Mouse (Mus musculus) MEL-GATA-1-ER (cell line): Measurements from ENCODE around the gene Actr8.
A peak's percentile ranks its signal among the peaks of the same experiment; 100 is the strongest.

ENCODE experiments used
- DNase-seq: peaks from one replicate; pipeline ENCODE4 v3.0.0-alpha.2; 2012; ENCODE audit warnings: low read depth; ENCODE audit errors: extremely low read depth

Actr8 gene

GRCm38 (mm10) chr14:29978254-29979204 lies at the start of gene Actr8:
Gene Actr8 (plus strand): TSS chr14:29978337.
- DNase-seq: peak; percentile 82

GRCm38 (mm10) chr14:29928966-29929365 lies 49.2 kb upstream of the Actr8 start:
- DNase-seq: no peak

GRCm38 (mm10) chr14:29935516-29935915 lies 42.6 kb upstream of the Actr8 start:
- DNase-seq: no peak

GRCm38 (mm10) chr14:29937466-29937865 lies 40.7 kb upstream of the Actr8 start:
- no peak for DNase-seq

DNA sequence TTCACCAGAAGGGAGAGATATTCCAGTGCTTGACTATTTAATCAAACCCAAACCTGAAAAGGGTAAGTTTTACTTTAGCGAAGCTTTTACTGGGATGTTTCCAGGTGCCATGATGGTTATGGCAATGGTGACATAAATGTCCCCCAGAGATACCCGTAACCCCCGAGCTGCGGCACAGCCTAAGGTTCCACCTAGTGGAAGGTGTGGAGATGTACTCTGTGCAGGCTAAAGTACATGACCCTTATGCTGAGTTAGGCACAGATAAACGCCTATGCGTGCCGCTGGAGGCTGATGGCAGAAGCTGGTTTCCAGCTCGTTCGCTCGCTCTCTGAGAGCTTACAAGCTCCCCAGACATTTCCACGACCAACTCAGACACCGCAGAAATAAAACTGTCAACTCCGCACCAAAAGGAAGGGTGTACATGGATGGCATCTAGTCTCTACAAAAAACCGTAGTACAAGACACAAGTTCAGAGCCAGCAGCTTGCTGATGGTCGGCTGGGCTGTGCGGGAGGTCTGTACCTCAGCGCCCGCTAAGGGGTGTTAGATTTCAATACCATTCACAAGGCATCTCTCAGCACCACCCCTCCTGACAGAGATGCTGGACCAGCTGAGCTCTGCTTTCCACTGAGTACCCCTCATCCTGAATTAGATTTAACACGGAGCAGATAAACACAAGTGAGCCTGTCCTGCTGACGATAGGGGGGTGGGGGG lies 38.4 kb upstream of the Actr8 start:
- DNase-seq: no peak

- DNase-seq: peak; percentile 18
These were observed 37.8 kb upstream of the Actr8 start for GRCm38 (mm10) chr14:29940313-29940812.

GRCm38 (mm10) chr14:29940877-29941276 lies 37.3 kb upstream of the Actr8 start:
- DNase-seq: peak; percentile 41

- DNase-seq: no peak
These were observed 31.3 kb upstream of the Actr8 start for GRCm38 (mm10) chr14:29946761-29947309.

DNA sequence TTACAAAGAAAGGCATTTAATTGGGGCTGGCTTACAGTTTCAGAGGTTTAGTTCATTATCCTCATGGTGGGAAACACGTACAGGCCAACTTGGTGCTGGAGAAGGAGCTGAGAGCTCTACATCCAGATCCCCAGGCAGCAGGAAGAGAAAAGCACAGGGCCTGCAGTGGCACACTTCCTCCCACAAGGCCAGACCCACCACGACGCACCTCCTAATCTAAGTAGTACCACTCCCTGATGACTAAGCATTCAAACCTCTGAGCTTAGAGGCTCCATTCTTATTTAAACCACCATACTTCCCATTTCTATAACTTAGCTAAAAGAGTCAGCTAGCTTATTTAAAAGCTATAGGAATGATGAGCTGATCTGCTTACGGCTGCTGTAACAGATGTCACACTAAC lies 27.3 kb upstream of the Actr8 start:
- DNase-seq: peak; percentile 88

DNA sequence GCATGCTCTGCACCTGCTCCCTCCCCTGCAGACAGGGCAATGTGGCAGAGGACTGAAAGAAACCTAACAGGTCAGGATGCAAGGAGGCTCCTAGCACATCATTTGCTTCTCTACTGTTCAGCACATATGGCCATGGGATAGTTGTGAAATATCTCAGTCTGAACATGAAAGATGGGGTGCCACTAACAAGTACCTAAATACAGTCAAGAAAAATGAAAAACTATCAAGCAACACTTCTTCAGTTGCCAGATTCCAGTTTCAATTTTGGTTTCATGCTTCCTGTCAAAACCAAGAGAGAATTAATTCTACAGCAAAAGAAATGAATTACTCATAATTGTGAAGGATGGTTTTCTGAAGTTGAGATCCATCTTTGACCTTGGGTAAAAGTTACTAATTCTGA lies 20.7 kb upstream of the Actr8 start:
- DNase-seq: no peak

DNA sequence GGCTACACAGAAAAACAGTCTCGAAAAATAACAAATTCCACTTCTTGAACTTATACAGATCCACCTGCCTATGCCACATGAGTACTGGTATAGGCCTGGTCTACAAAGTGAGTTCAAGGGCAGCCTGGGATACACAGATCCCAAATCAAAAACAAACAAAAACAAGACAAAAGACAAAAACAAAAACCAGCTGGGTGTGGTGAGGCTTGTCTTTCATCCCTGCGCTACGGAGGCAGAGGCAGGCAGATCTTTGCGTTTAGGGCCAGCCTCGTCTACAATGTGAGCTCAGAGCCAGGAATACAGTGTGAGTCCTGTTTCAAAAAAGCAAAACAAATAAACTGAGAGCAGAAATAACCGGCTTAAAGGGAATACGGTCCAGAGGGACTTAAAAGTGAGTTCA lies 10.5 kb upstream of the Actr8 start:
- DNase-seq: no peak

- peak; percentile 97 for DNase-seq
These were observed 9.9 kb upstream of the Actr8 start, which contains the start of gene Selenok for GRCm38 (mm10) chr14:29968075-29968821. Gene Selenok (plus strand): TSS chr14:29968308.

GRCm38 (mm10) chr14:29971446-29971845 lies 6.7 kb upstream of the Actr8 start:
- no peak for DNase-seq

GRCm38 (mm10) chr14:29971993-29972392 lies 6.1 kb upstream of the Actr8 start:
- no peak for DNase-seq

GRCm38 (mm10) chr14:29976927-29977326 lies 1.2 kb upstream of the Actr8 start:
- no peak for DNase-seq

DNA sequence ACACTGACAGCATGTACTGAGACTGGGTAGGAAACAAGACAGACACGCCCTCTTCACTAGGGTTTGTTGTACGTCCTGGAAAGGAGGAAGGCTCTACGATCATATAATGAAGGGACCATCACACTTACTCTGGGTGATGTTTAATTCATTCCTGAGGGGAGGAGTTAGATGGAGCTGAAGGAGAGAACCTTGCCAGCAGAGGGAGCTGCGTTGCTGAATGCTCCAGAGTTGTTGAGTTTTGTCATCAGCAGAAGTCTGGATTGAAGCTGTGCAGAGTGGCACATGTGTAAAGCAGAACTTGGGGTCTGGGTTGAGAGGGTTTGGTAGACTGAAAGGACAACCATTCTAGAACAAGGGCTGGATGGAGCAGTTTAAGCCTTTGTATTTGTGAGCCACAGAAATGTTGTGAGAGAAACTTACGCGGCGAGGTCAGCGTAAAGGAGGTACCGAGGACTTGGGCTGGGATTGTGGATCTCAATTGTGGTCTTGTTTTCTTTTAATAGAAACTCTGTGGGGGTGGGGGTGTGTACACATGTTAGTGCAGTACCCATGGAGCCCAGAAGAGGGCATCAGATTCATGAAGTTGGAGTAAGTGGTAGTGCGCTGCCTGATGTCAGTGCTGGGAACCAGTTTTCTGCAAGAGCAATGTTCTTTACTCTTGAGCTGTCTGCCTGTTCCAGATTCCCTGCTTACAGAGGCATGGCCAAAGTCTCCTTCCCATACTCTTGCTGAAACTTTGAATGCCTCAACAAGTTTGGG lies 2.5 kb downstream of the Actr8 start:
- peak; percentile 41 for DNase-seq

- no peak for DNase-seq
These were observed 8.0 kb downstream of the Actr8 start for GRCm38 (mm10) chr14:29986096-29986495.

- no peak for DNase-seq
These were observed 9.1 kb downstream of the Actr8 start for GRCm38 (mm10) chr14:29987276-29987675.

GRCm38 (mm10) chr14:29987739-29988138 lies 9.6 kb downstream of the Actr8 start:
- no peak for DNase-seq

- no peak for DNase-seq
These were observed 10.2 kb downstream of the Actr8 start for GRCm38 (mm10) chr14:29988337-29988736.
